Mouse (Mus musculus) kidney, adult 2 months (tissue): ENCODE results near the gene Blmh.

Experiments used
- CTCF ChIP-seq: fragments of 200-500 bp; conservative IDR thresholded peaks from 2 replicates; pipeline ENCODE4 v1.5.1; 2011; ENCODE audit warnings: low read depth, mild to moderate bottlenecking, control low read depth, low read length, moderate library complexity, mixed read lengths; ENCODE audit not compliant: insufficient read depth, insufficient read length
- POLR2A ChIP-seq: fragments of 200-500 bp; IDR thresholded peaks from one replicate; pipeline ENCODE4 v1.6.1; 2011; ENCODE audit warnings: low read depth, low read length, control low read depth

- TF ChIP-seq POLR2A = no peak
- no peak for TF ChIP-seq CTCF
These were observed 7.4 kb upstream of the Blmh start for GRCm38 (mm10) chr11:76917230-76917548.
